Mouse (Mus musculus): ENCODE data around the gene Cyp2c23. TPM values are rescaled to one million over a fixed set of nuclear protein-coding genes. Genes with fewer than 3 reads are reported as not detected.

Cyp2c23 gene
- polyA plus RNA-seq, 1 experiment = 0.05 TPM

DNA sequence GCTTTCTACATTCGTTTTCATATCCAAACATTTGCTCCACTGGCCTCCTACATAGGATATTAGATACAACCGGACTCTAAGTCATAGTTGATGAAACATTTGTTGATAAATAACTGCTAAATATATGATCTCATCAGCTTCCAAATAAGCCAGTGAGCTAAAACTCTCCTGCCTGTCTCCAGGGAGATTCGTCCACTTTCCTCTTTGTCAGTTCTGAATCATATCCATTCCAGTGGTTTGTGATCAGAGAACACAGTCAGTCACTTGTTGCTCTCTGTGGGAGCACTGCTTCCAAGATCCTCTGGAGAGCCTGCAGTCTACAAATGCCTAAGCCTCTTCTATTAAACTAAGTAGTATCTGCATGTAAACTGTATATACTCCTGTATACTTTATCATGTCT lies 31.2 kb upstream of the Cyp2c23 start:
- TF ChIP-seq CTCF (IDR thresholded peaks at IDR 0.05; ENCODE audit: borderline replicate concordance, extremely low read depth, insufficient read depth, insufficient read length) (no peak), POLR2A (IDR thresholded peaks at IDR 0.05; ENCODE audit: borderline replicate concordance, extremely low read depth, insufficient read depth, insufficient read length, poor library complexity, severe bottlenecking) (no peak)
- no peak for DNase-seq (ENCODE audit: low read depth)

- DNase-seq (ENCODE audit: low read depth) = no peak
- TF ChIP-seq POLR2A (IDR thresholded peaks at IDR 0.05; ENCODE audit: borderline replicate concordance, extremely low read depth, insufficient read depth, insufficient read length, poor library complexity, severe bottlenecking) (no peak), CTCF (IDR thresholded peaks at IDR 0.05; ENCODE audit: borderline replicate concordance, extremely low read depth, insufficient read depth, insufficient read length) (no peak)
Measured at GRCm38 (mm10) chr19:44055173-44055826, 26.3 kb upstream of the Cyp2c23 start.

- TF ChIP-seq POLR2A (IDR thresholded peaks at IDR 0.05; ENCODE audit: borderline replicate concordance, extremely low read depth, insufficient read depth, insufficient read length, poor library complexity, severe bottlenecking) = no peak
- TF ChIP-seq CTCF (IDR thresholded peaks at IDR 0.05; ENCODE audit: borderline replicate concordance, extremely low read depth, insufficient read depth, insufficient read length) = no peak
- DNase-seq (ENCODE audit: low read depth) = no peak
Measured at GRCm38 (mm10) chr19:44050388-44050787, 21.4 kb upstream of the Cyp2c23 start.

GRCm38 (mm10) chr19:44049282-44049681 lies 20.3 kb upstream of the Cyp2c23 start:
- TF ChIP-seq POLR2A (IDR thresholded peaks at IDR 0.05; ENCODE audit: borderline replicate concordance, extremely low read depth, insufficient read depth, insufficient read length, poor library complexity, severe bottlenecking) = no peak
- no peak for TF ChIP-seq CTCF (IDR thresholded peaks at IDR 0.05; ENCODE audit: borderline replicate concordance, extremely low read depth, insufficient read depth, insufficient read length)
- no peak for DNase-seq (ENCODE audit: low read depth)

GRCm38 (mm10) chr19:44045847-44046246 lies 16.8 kb upstream of the Cyp2c23 start:
- peak; percentile 1 for DNase-seq (ENCODE audit: low read depth)
- TF ChIP-seq POLR2A (IDR thresholded peaks at IDR 0.05; ENCODE audit: borderline replicate concordance, extremely low read depth, insufficient read depth, insufficient read length, poor library complexity, severe bottlenecking) (no peak), CTCF (IDR thresholded peaks at IDR 0.05; ENCODE audit: borderline replicate concordance, extremely low read depth, insufficient read depth, insufficient read length) (no peak)

- no peak for TF ChIP-seq POLR2A (IDR thresholded peaks at IDR 0.05; ENCODE audit: borderline replicate concordance, extremely low read depth, insufficient read depth, insufficient read length, poor library complexity, severe bottlenecking)
- no peak for TF ChIP-seq CTCF (IDR thresholded peaks at IDR 0.05; ENCODE audit: borderline replicate concordance, extremely low read depth, insufficient read depth, insufficient read length)
- DNase-seq (ENCODE audit: low read depth) = no peak
Measured at GRCm38 (mm10) chr19:44042121-44042520, 13.1 kb upstream of the Cyp2c23 start.

- no peak for DNase-seq (ENCODE audit: low read depth)
- no peak for TF ChIP-seq POLR2A (IDR thresholded peaks at IDR 0.05; ENCODE audit: borderline replicate concordance, extremely low read depth, insufficient read depth, insufficient read length, poor library complexity, severe bottlenecking)
- no peak for TF ChIP-seq CTCF (IDR thresholded peaks at IDR 0.05; ENCODE audit: borderline replicate concordance, extremely low read depth, insufficient read depth, insufficient read length)
Measured at GRCm38 (mm10) chr19:44033396-44033795, 4.4 kb upstream of the Cyp2c23 start.

DNA sequence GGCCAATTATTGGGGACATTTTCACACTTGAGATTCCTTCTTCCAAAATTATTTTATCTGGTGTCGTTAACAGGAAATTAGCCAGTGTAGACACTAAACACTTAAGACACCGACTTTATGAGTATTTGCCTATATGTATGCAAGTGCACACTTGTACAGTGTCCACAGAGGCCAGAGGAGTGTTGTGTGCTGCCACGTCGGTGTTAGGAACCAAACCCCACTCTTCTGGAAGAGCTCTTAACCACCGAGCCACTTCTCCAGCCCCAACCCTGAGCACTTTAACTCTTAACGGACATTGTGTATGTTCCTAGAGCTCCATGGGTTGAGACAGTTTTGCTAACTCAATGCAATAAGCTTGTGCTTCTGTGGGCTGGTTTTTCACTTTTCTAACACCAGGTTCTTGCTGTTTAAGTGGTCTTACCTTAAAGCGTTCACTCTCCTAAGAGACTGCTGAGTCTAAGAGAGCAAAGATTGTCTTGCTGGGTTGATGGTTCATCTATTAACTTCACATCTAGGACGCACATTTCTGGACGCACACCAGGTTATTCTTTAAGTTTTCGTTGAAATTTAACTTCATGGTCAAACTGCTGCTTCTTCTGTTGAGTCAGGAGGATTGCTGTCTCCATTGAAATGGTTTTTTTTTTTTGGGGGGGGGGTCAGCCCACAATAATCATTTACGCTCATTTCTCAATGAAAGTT lies 3.2 kb upstream of the Cyp2c23 start:
- TF ChIP-seq POLR2A (IDR thresholded peaks at IDR 0.05; ENCODE audit: borderline replicate concordance, extremely low read depth, insufficient read depth, insufficient read length, poor library complexity, severe bottlenecking) (no peak), CTCF (IDR thresholded peaks at IDR 0.05; ENCODE audit: borderline replicate concordance, extremely low read depth, insufficient read depth, insufficient read length) (no peak)
- no peak for DNase-seq (ENCODE audit: low read depth)

- TF ChIP-seq POLR2A (IDR thresholded peaks at IDR 0.05; ENCODE audit: borderline replicate concordance, extremely low read depth, insufficient read depth, insufficient read length, poor library complexity, severe bottlenecking) = no peak
- TF ChIP-seq CTCF (IDR thresholded peaks at IDR 0.05; ENCODE audit: borderline replicate concordance, extremely low read depth, insufficient read depth, insufficient read length) = no peak
- no peak for DNase-seq (ENCODE audit: low read depth)
Measured at GRCm38 (mm10) chr19:44030024-44030423, 1.0 kb upstream of the Cyp2c23 start.

GRCm38 (mm10) chr19:44026956-44027530 lies 2.0 kb downstream of the Cyp2c23 start:
- TF ChIP-seq POLR2A (IDR thresholded peaks at IDR 0.05; ENCODE audit: borderline replicate concordance, extremely low read depth, insufficient read depth, insufficient read length, poor library complexity, severe bottlenecking) = no peak
- DNase-seq (ENCODE audit: low read depth) = no peak

DNA sequence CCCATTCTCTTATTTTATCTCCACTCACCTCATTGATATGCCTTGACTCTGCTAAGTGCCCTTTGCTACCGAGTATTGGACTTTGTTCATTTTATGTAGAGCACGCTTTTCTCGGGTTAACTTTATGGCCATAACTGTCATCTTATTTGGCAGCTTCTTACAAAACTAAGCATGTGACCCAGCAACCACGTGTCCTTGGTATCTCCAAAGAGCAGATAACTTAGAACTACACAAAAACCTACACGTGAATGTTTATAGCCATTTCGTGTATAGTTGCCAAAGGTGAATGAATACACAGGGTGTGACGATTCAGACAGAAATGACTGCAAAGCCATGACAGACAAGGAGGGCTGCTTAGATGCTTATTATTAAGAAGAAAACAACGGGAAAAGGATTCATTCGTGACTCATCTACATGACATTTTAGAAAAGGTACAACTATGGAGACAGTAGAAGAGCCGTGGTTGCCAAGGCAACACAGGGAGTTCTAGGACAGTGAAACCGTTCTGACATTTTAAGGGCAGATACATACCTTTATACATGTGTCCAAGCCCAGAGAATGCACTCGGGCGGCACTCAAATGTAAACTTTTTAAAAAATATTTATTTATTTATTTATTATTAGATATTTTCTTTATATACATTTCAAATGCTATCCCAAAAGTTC lies 4.0 kb downstream of the Cyp2c23 start:
- TF ChIP-seq POLR2A (IDR thresholded peaks at IDR 0.05; ENCODE audit: borderline replicate concordance, extremely low read depth, insufficient read depth, insufficient read length, poor library complexity, severe bottlenecking) (no peak), CTCF (IDR thresholded peaks at IDR 0.05; ENCODE audit: borderline replicate concordance, extremely low read depth, insufficient read depth, insufficient read length) (no peak)

More for the DNA sequence above, 4.0 kb downstream of the Cyp2c23 start:
- no peak for DNase-seq (ENCODE audit: low read depth)
